Mouse (Mus musculus) brain, embryonic 14.5 days (tissue): ENCODE data around the gene Kcnip4.

ENCODE experiments used
- CTCF ChIP-seq: fragments of 200-500 bp; IDR thresholded peaks from 2 replicates; pipeline ENCODE4 v1.5.1; 2012; ENCODE audit warnings: inconsistent platforms, mild to moderate bottlenecking, moderate library complexity, borderline replicate concordance; ENCODE audit not compliant: insufficient read depth, insufficient read length; ENCODE audit errors: extremely low read depth
- POLR2A ChIP-seq: fragments of 200-500 bp; IDR thresholded peaks from 2 replicates; pipeline ENCODE4 v1.6.1; 2012; ENCODE audit warnings: mild to moderate bottlenecking, inconsistent platforms, borderline replicate concordance; ENCODE audit not compliant: poor library complexity, insufficient read depth, insufficient read length, severe bottlenecking; ENCODE audit errors: extremely low read depth

DNA sequence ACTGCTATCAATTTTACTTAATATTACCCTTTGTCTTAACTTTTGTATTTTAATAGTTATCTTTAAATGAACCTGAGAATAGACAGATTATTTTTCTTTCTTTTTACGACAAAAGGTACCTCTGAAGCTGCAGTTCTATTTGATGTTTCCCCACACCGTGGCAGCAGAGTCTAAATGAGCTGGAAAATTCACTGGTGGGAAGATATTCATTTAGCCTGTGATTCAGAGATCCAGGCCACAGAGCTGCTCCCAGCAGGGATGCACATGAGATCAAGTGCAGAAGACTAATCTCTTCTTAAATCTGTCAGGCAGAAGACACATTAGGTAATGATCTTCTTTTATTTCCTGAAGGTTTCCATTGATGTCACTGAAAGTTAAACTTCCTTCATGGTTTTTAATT, 429.8 kb downstream of the Kcnip4 start:
- TF ChIP-seq CTCF = no peak; the same call in 1 of the 2 replicates
- TF ChIP-seq POLR2A = no peak
